ENCODE assay signal across 30 mouse cellular contexts in the genomic region with DNA sequence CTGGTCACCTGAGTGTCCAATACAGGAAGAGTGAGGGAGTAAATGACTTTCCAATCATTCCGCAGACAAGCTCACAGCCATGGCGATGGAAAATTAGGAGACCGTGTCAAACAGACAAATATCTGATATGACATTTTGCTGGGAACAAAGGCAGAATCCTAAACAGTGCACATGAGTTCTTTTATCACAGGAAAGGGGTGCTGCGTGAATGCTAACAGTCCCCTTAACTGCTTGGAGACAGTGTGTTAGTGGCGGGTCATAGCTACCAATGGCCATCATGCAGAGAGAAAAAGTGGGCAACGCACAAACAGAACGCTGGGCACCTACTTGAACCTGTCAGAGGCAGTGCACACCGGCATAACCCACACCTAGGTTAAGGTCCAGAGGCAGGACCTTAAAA. TPM values are rescaled to one million over a fixed set of nuclear protein-coding genes. Genes with fewer than 3 reads are reported as not detected.
DNase-seq lines count a peak whose midpoint lies in the region; ATAC-seq lines count a peak whose summit lies in the region.
"Had no signal": no experiment of that assay in that cellular context is flagged by ENCODE, and none has a peak within 500 bp of the region (broad histone marks: within the 10 kb centered on the region; RNA-seq: fewer than 3 reads in every experiment).

No protein-coding gene starts in this region.

- ATAC-seq in forebrain, embryonic 12.5 days (ENCODE audit: low FRiP score), result peak; percentile 30; the same call in 1 of the 2 replicates
- ATAC-seq in hindbrain, embryonic 15.5 days (ENCODE audit: low FRiP score, low read depth), result peak; percentile 30; the same call in 1 of the 2 replicates
- ATAC-seq in hindbrain, embryonic 14.5 days (ENCODE audit: low FRiP score), result no peak; the same call in 1 of the 2 replicates
- peak; percentile 56; the same call in 1 of the 2 replicates for ATAC-seq in midbrain, embryonic 16.5 days
- ATAC-seq in kidney, embryonic 15.5 days (replicated peaks; ENCODE audit: low FRiP score), result no peak
- ATAC-seq: lung, postnatal 0 days; Patski had no signal

- H3K27ac ChIP-seq in forebrain, embryonic 12.5 days, result no peak overlapping the region
- H3K27ac ChIP-seq in forebrain, embryonic 10.5 days, result no peak overlapping the region
- no peak overlapping the region; the same call in 1 of the 2 replicates for H3K27ac ChIP-seq in hindbrain, embryonic 15.5 days (replicated peaks)
- H3K27ac ChIP-seq in hindbrain, embryonic 14.5 days, result no peak overlapping the region
- no peak overlapping the region for H3K27ac ChIP-seq in midbrain, embryonic 16.5 days (ENCODE audit: low read length)
- no peak overlapping the region for H3K27ac ChIP-seq in kidney, embryonic 15.5 days
- H3K27ac ChIP-seq: embryonic facial prominence, embryonic 13.5 days; heart, adult 2 months; kidney, postnatal 0 days; limb, embryonic 15.5 days; liver, embryonic 13.5 days had no signal

- H3K27me3 ChIP-seq in forebrain, embryonic 12.5 days, result no peaks in the 10 kb centered on the region
- H3K27me3 ChIP-seq in forebrain, embryonic 10.5 days (ENCODE audit: poor library complexity, severe bottlenecking), result no peaks in the 10 kb centered on the region
- H3K27me3 ChIP-seq in hindbrain, embryonic 15.5 days, result no peaks in the 10 kb centered on the region
- no peaks in the 10 kb centered on the region for H3K27me3 ChIP-seq in hindbrain, embryonic 14.5 days (ENCODE audit: control insufficient read depth, insufficient read depth, low read length)
- no peaks in the 10 kb centered on the region for H3K27me3 ChIP-seq in midbrain, embryonic 16.5 days (ENCODE audit: control insufficient read depth, insufficient read depth, low read depth, low read length)
- no peaks in the 10 kb centered on the region for H3K27me3 ChIP-seq in kidney, embryonic 15.5 days
- H3K27me3 ChIP-seq: embryonic facial prominence, embryonic 13.5 days; heart, embryonic 12.5 days; limb, embryonic 15.5 days; liver, embryonic 13.5 days had no signal

- no peak overlapping the region for H3K4me3 ChIP-seq in forebrain, embryonic 12.5 days (replicated peaks)
- H3K4me3 ChIP-seq in forebrain, embryonic 10.5 days, result no peak overlapping the region
- H3K4me3 ChIP-seq in hindbrain, embryonic 15.5 days, result no peak overlapping the region
- no peak overlapping the region for H3K4me3 ChIP-seq in hindbrain, embryonic 14.5 days (replicated peaks; ENCODE audit: low read length)
- H3K4me3 ChIP-seq in midbrain, embryonic 16.5 days (ENCODE audit: low read depth, low read length), result no peak overlapping the region
- H3K4me3 ChIP-seq in kidney, embryonic 15.5 days (replicated peaks), result no peak overlapping the region
- H3K4me3 ChIP-seq: embryonic facial prominence, embryonic 13.5 days; heart, adult 2 months; heart, embryonic 12.5 days; limb, embryonic 15.5 days; liver, embryonic 13.5 days; megakaryocyte, embryonic 14.5 days had no signal

- no peaks in the 10 kb centered on the region for H3K36me3 ChIP-seq in forebrain, embryonic 12.5 days (replicated peaks)
- H3K36me3 ChIP-seq in forebrain, embryonic 10.5 days (replicated peaks), result no peaks in the 10 kb centered on the region
- H3K36me3 ChIP-seq in hindbrain, embryonic 15.5 days, result no peaks in the 10 kb centered on the region
- H3K36me3 ChIP-seq in hindbrain, embryonic 14.5 days (replicated peaks; ENCODE audit: control insufficient read depth, insufficient read depth), result no peaks in the 10 kb centered on the region
- no peaks in the 10 kb centered on the region for H3K36me3 ChIP-seq in midbrain, embryonic 16.5 days (ENCODE audit: control insufficient read depth, insufficient read depth, low read length)
- no peaks in the 10 kb centered on the region for H3K36me3 ChIP-seq in kidney, embryonic 15.5 days
- H3K36me3 ChIP-seq: embryonic facial prominence, embryonic 13.5 days; G1E; heart, embryonic 12.5 days; limb, embryonic 15.5 days; liver, embryonic 13.5 days had no signal

- H3K9me3 ChIP-seq in forebrain, embryonic 12.5 days, result no peaks in the 10 kb centered on the region
- H3K9me3 ChIP-seq in forebrain, embryonic 10.5 days, result no peaks in the 10 kb centered on the region
- H3K9me3 ChIP-seq in hindbrain, embryonic 15.5 days, result no peaks in the 10 kb centered on the region
- H3K9me3 ChIP-seq in hindbrain, embryonic 14.5 days (ENCODE audit: control insufficient read depth, low read length), result no peaks in the 10 kb centered on the region
- H3K9me3 ChIP-seq in midbrain, embryonic 16.5 days (replicated peaks; ENCODE audit: control insufficient read depth, low read length, poor library complexity, severe bottlenecking), result no peaks in the 10 kb centered on the region
- no peaks in the 10 kb centered on the region for H3K9me3 ChIP-seq in kidney, embryonic 15.5 days (replicated peaks)
- H3K9me3 ChIP-seq: embryonic facial prominence, embryonic 13.5 days; limb, embryonic 15.5 days; liver, embryonic 13.5 days; megakaryocyte, embryonic 14.5 days had no signal

- H3K4me2 ChIP-seq in forebrain, embryonic 12.5 days, result no peak overlapping the region
- H3K4me2 ChIP-seq in hindbrain, embryonic 15.5 days, result no peak overlapping the region
- no peak overlapping the region for H3K4me2 ChIP-seq in hindbrain, embryonic 14.5 days (replicated peaks)
- no peak overlapping the region for H3K4me2 ChIP-seq in midbrain, embryonic 16.5 days (ENCODE audit: low read length)
- no peak overlapping the region for H3K4me2 ChIP-seq in kidney, embryonic 15.5 days
- H3K4me2 ChIP-seq: embryonic facial prominence, embryonic 13.5 days; heart, embryonic 12.5 days; limb, embryonic 15.5 days; liver, embryonic 13.5 days had no signal

- peaks cover 3% of the 10 kb centered on the region; the same call in 1 of the 2 replicates for H3K4me1 ChIP-seq in forebrain, embryonic 12.5 days
- peaks cover 12% of the 10 kb centered on the region for H3K4me1 ChIP-seq in forebrain, embryonic 10.5 days
- H3K4me1 ChIP-seq in hindbrain, embryonic 15.5 days (replicated peaks), result no peaks in the 10 kb centered on the region
- H3K4me1 ChIP-seq in hindbrain, embryonic 14.5 days (replicated peaks; ENCODE audit: control insufficient read depth, insufficient read depth, low read length), result no peaks in the 10 kb centered on the region
- 0 out of 2 replicates have a peak, but pooled peaks cover 2% of the 10 kb centered on the region for H3K4me1 ChIP-seq in midbrain, embryonic 16.5 days (ENCODE audit: control insufficient read depth, insufficient read depth, low read length)
- peaks cover 11% of the 10 kb centered on the region for H3K4me1 ChIP-seq in kidney, embryonic 15.5 days
- H3K4me1 ChIP-seq: embryonic facial prominence, embryonic 13.5 days; liver, embryonic 13.5 days; megakaryocyte, embryonic 14.5 days had no signal

- no peak overlapping the region for H3K9ac ChIP-seq in forebrain, embryonic 12.5 days
- no peak overlapping the region for H3K9ac ChIP-seq in hindbrain, embryonic 15.5 days
- no peak overlapping the region for H3K9ac ChIP-seq in hindbrain, embryonic 14.5 days
- H3K9ac ChIP-seq in midbrain, embryonic 16.5 days (ENCODE audit: low read depth, low read length), result no peak overlapping the region
- no peak overlapping the region for H3K9ac ChIP-seq in kidney, embryonic 15.5 days
- H3K9ac ChIP-seq: embryonic facial prominence, embryonic 13.5 days; heart, embryonic 12.5 days; limb, embryonic 15.5 days; liver, embryonic 13.5 days had no signal

- WGBS in forebrain, embryonic 12.5 days, result 82% methylated on average over 8 of the region's 8 CpGs
- WGBS in forebrain, embryonic 10.5 days, result 93% methylated on average over 8 of the region's 8 CpGs
- 68% methylated on average over 8 of the region's 8 CpGs for WGBS in hindbrain, embryonic 15.5 days
- WGBS in hindbrain, embryonic 14.5 days, result 70% methylated on average over 8 of the region's 8 CpGs
- WGBS in midbrain, embryonic 16.5 days, result 62% methylated on average over 8 of the region's 8 CpGs
- WGBS in kidney, embryonic 15.5 days, result 91% methylated on average over 8 of the region's 8 CpGs

- DNase-seq in forebrain, embryonic 10.5 days (ENCODE audit: extremely low spot score, low spot score), result no peak
- no peak for DNase-seq in hindbrain, embryonic 14.5 days (ENCODE audit: low spot score)
- peak; percentile 2 for DNase-seq in forelimb bud, embryonic 11.5 days (ENCODE audit: low read depth, low spot score)
- DNase-seq in Muller cell, postnatal 12 days (ENCODE audit: inconsistent ontology term), result no peak
- DNase-seq: adrenal gland, postnatal 14 days; cerebellum, adult 11 months; cerebellum, adult 9-11 months; heart, adult 2 months; heart, postnatal 4 days; kidney, adult 18-20 months; kidney, postnatal 4 days; left cerebral cortex, postnatal 4 days; liver, embryonic 13.5 days; lung, adult 18-20 months; lung, postnatal 4 days; right cerebral cortex, adult 18-20 months; spleen, adult 18-20 months; thymus, postnatal 14 days had no signal

RNA-seq across cellular contexts. Expression of a gene that starts 28.6 kb away (rescaled TPM):
- polyA plus RNA-seq in forebrain, embryonic 12.5 days (2016; fragmentation: Nextera tagmentation; extraction: Ambion mirVana), result 114 TPM in 2 replicates
- 128 and 129 TPM in 2 replicates for polyA plus RNA-seq in forebrain, embryonic 10.5 days (2016; fragmentation: Nextera tagmentation; extraction: Ambion mirVana)
- polyA plus RNA-seq in hindbrain, embryonic 15.5 days (2015; fragmentation: Nextera tagmentation; extraction: Ambion mirVana), result 110 and 111 TPM in 2 replicates
- 108 and 118 TPM in 2 replicates for polyA plus RNA-seq in hindbrain, embryonic 14.5 days (2014; fragmentation: Nextera tagmentation; extraction: Ambion mirVana)
- polyA plus RNA-seq in midbrain, embryonic 16.5 days (2015; fragmentation: Nextera tagmentation; extraction: Ambion mirVana), result 109 and 110 TPM in 2 replicates
- 109 and 110 TPM in 2 replicates for polyA plus RNA-seq in kidney, embryonic 15.5 days (2015; fragmentation: Nextera tagmentation; extraction: Ambion mirVana)

RNA-seq across cellular contexts. Expression of a gene that starts 37.6 kb away (rescaled TPM):
- polyA plus RNA-seq in forebrain, embryonic 12.5 days (2016; fragmentation: Nextera tagmentation; extraction: Ambion mirVana), result 735 and 766 TPM in 2 replicates
- polyA plus RNA-seq in forebrain, embryonic 10.5 days (2016; fragmentation: Nextera tagmentation; extraction: Ambion mirVana), result 534 and 554 TPM in 2 replicates
- 799 and 873 TPM in 2 replicates for polyA plus RNA-seq in hindbrain, embryonic 15.5 days (2015; fragmentation: Nextera tagmentation; extraction: Ambion mirVana)
- polyA plus RNA-seq in hindbrain, embryonic 14.5 days (2014; fragmentation: Nextera tagmentation; extraction: Ambion mirVana), result 793 and 981 TPM in 2 replicates
- 681 and 687 TPM in 2 replicates for polyA plus RNA-seq in midbrain, embryonic 16.5 days (2015; fragmentation: Nextera tagmentation; extraction: Ambion mirVana)
- polyA plus RNA-seq in kidney, embryonic 15.5 days (2015; fragmentation: Nextera tagmentation; extraction: Ambion mirVana), result 849 and 854 TPM in 2 replicates

RNA-seq across cellular contexts. Expression of a gene that starts 51.0 kb away (rescaled TPM):
- 2.2 and 3.0 TPM in 2 replicates for polyA plus RNA-seq in forebrain, embryonic 12.5 days (2016; fragmentation: Nextera tagmentation; extraction: Ambion mirVana)
- 5.5 and 5.9 TPM in 2 replicates for polyA plus RNA-seq in forebrain, embryonic 10.5 days (2016; fragmentation: Nextera tagmentation; extraction: Ambion mirVana)
- polyA plus RNA-seq in hindbrain, embryonic 15.5 days (2015; fragmentation: Nextera tagmentation; extraction: Ambion mirVana), result 1.1 TPM in 2 replicates
- 0.82 and 0.93 TPM in 2 replicates for polyA plus RNA-seq in hindbrain, embryonic 14.5 days (2014; fragmentation: Nextera tagmentation; extraction: Ambion mirVana)
- polyA plus RNA-seq in midbrain, embryonic 16.5 days (2015; fragmentation: Nextera tagmentation; extraction: Ambion mirVana), result 0.43 and 0.48 TPM in 2 replicates
- polyA plus RNA-seq in kidney, embryonic 15.5 days (2015; fragmentation: Nextera tagmentation; extraction: Ambion mirVana), result 1.6 and 2.6 TPM in 2 replicates
- polyA plus RNA-seq: G1E, Patski had no signal

Comparison
In these comparisons a context has a peak if more than half of its experiments do, and no peak if none do; other contexts are left out.
1. ATAC-seq: peak in forebrain, embryonic 12.5 days (single experiment), hindbrain, embryonic 15.5 days (single experiment) and midbrain, embryonic 16.5 days (single experiment); none in hindbrain, embryonic 14.5 days (single experiment) and kidney, embryonic 15.5 days (single experiment).